Mouse (Mus musculus) cerebellum, adult 9-10 months (tissue): ENCODE data around the gene E130309D02Rik.

Experiments
- DNase-seq: peaks from one replicate; pipeline ENCODE4 v3.0.0; 2022

Gene E130309D02Rik

DNA sequence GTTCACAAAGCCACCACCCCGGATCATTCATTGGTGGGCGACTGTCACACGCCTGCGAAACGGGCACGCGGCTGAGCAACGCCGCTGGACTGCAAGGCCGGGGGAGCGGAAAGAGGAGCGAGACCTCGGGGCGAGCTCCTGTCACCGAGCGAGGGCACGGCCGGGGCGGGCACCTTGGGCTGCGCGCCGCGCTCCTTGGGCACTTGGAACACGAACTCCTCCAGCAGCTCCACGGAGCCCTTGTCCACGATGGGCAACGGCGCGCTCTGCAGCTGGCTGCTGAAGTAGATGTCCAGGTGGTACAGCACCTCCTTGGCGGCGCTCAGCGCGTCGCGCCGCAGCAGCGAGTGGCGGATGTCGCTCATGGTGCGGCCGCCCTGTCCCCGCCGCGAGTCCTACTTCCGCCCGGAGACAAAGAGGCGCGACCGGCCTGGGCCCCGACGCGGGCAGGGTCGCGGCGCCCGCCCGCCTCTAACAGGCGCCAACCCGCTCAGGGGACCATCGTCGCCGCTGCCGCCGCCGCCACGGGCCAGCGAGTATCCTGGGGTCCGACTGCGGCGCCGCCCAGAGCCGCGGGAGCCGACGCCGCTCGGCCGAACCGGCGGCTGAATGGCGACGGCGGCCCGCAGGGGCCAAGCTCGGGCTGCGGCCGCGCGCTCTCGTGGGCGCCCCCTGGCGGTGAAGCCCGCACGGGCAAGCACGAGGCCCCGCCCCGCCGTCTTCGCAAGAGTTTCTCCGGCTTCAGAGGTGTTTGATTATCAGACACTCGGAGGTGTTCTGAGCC lies at the start of gene E130309D02Rik:
Gene E130309D02Rik (minus strand): TSS at position 631 of the 784 bp plus-strand sequence.
- DNase-seq: peak; percentile 86

- DNase-seq: no peak
Measured at GRCm38 (mm10) chr5:143363678-143364615, 48.8 kb upstream of the E130309D02Rik start.

GRCm38 (mm10) chr5:143361428-143361827 lies 46.3 kb upstream of the E130309D02Rik start:
- no peak for DNase-seq

DNA sequence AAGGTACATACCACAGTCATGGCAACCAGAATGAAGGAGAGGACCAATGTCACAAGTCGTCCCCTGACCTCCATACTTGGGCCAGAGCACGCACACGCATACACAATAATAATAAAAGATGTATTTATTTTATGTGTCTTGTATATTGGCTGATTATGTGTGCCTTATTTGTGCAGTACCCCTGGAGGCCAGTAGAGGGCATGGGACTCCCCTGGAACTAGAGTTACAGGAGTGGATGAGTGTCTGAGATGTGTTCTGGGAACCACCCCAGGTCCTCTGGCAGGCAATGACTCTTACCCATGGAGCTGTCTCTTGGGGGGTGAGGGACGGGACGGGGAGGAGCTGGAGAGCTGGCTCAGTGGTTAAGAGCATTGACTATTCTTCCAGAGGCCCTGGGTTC lies 44.8 kb upstream of the E130309D02Rik start:
- DNase-seq: no peak

GRCm38 (mm10) chr5:143359263-143359662 lies 44.1 kb upstream of the E130309D02Rik start:
- no peak for DNase-seq

- DNase-seq: no peak
Measured at GRCm38 (mm10) chr5:143357564-143357963, 42.4 kb upstream of the E130309D02Rik start.

DNA sequence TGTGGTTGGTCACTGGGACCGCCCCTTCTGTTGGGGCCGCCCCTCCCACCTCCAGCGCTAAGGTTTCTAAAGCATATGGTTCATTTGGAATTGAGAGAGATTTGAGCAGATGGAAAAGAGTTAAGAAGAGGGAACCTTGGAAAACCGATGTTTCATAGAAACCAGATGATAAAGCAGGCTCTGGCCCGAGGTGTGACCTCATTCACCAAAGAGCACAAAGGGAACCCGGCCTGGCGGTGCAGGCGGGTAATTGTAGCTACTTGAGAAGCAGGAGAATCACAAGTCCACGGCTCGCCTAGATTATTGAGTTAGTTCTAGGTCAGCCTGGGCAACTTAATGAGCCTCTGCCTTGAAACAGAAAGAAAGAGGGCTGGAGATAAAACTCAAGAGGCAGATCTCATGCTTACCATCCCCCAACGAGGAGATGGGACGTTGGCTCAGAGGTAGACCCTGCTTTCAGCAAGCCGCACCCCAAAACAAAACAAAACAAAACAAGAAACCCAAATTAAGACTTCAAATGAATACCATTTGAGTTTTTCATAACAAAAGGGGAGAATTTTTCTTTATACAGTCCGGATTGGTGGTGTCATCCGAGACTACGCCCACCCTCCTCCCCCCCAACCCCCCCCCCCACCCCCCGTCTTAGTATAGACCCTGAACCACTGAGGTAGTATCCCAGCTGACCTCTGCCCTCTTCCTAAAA lies 41.7 kb upstream of the E130309D02Rik start, which contains the start of gene Grid2ip:
Gene Grid2ip (plus strand): TSS at position 653 of the 703 bp plus-strand sequence.
- DNase-seq: no peak

- DNase-seq: no peak
Measured at GRCm38 (mm10) chr5:143356017-143356416, 40.9 kb upstream of the E130309D02Rik start.

DNA sequence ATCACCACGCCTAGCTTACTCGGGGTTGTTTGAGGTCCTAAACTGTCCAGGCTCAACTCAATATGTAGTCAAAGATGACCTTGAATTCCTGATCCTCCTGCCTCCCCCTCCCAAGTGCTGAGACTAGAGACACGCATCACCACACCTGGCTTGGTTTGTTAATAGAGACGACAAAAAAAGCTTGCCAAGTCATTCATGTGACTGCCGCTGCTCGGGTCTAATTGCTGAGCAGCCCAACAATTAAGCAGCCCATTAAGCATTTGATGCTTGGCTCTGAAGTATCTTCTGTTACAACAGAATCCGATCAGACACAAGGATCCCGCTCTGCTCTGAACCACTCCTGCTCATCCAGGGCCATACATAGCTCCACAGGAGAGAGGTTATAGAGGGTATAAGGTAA lies 31.2 kb upstream of the E130309D02Rik start:
- DNase-seq: no peak

DNA sequence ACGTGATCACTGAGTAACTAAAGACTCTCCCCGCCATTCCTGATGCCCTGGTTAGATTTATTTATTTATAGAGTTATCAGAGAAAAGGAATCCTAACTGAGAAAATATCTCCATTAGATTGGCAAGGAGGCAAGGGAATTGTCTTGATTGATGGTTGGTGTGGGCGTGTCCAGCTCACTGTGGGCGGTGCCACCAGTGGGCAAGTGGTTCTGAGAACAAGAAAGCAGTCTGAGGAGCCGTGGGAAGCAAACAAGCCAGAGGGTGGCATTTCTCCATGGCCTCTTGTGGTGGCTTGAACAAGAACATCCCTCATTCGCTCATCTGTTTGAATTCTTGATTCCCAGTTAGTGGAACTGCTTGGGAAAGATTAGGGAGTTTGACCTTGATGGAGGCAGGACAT lies 24.4 kb upstream of the E130309D02Rik start:
- no peak for DNase-seq

DNA sequence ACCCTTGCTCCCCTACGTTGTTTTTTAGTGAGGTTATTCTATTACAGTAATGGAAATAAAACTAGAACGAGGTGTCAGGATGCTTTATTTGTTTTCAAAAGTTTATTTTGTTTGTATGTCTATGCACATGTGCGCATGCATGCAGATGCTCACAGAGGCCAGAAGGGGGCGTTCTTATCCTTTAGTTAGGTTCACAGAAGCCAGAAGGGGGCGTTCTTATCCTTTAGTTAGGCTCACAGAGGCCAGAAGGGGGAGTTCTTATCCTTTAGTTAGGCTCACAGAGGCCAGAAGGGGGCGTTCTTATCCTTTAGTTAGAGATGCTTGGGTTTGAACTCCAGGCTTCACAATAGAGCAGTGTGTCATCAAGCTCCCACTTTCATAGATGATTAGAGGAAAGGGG lies 21.4 kb upstream of the E130309D02Rik start:
- DNase-seq: no peak

DNA sequence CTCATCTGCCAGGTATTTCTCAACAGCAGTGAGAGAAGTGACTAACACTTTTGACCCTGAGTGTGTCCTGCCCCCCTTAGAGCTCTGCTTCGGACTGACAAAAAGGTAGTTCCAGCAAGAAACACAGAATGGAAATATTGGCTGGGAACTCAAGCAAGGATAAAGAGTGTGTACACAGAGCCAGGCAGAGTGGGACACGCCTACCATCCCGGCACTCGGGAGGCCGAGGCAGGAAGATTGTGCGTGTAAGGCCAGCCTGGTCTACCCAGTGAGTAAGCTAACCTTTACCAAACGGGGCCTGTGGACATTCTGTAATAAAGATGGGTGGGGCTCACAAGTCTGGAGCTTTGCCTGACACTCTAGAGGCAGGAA lies 19.9 kb upstream of the E130309D02Rik start:
- no peak for DNase-seq

DNA sequence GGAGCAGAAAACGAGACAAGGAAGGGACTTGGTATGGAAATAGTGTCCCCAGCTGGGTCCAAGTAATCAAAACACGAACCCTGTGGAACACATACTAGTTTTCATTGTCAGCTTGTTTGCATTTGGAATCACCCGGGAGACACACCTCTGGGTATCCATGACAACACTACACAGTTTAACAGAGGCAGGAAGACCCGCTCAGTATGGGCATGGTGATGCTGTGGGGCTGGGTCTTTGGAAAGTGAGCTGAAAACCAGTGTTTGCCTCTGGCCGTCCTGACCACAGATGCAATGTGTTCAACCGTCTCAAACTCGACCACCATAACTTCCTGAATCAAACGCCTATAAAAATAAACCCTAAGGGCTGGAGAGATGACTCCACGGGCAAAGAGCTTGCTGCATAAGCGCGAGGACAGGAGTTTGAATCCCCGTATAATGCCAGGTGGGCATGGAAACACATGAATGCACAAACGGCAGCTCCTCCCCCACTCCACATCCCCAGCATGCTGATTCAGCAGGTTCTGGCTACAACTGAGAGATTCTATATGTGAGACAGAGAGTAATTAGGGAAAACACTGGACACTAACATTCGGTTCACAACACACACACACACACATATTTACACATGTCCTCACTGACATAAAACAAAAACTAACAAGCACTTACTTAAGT lies 19.4 kb upstream of the E130309D02Rik start:
- no peak for DNase-seq

- DNase-seq: peak; percentile 82
Measured at GRCm38 (mm10) chr5:143333872-143334271, 18.7 kb upstream of the E130309D02Rik start.

- DNase-seq: peak; percentile 85
Measured at GRCm38 (mm10) chr5:143328690-143329495, 13.7 kb upstream of the E130309D02Rik start, which contains the start of gene Zdhhc4. Zdhhc4 (minus strand) TSS chr5:143329256.

DNA sequence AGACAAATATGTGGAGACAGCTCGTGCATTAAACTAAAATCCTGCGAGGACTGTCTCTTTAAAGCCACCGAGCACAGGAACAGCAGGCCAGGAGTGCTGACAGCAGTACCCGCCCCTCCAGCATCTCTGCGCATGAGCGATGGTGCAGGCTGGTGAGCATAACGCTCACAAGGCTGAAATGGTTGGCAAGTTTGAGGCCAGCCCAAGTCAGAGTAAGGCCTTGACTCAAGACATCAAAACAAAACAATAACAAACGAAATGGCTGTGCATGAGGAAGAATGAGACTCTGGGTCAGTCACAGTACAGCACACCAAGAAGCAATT lies 2.1 kb upstream of the E130309D02Rik start:
- DNase-seq: no peak

DNA sequence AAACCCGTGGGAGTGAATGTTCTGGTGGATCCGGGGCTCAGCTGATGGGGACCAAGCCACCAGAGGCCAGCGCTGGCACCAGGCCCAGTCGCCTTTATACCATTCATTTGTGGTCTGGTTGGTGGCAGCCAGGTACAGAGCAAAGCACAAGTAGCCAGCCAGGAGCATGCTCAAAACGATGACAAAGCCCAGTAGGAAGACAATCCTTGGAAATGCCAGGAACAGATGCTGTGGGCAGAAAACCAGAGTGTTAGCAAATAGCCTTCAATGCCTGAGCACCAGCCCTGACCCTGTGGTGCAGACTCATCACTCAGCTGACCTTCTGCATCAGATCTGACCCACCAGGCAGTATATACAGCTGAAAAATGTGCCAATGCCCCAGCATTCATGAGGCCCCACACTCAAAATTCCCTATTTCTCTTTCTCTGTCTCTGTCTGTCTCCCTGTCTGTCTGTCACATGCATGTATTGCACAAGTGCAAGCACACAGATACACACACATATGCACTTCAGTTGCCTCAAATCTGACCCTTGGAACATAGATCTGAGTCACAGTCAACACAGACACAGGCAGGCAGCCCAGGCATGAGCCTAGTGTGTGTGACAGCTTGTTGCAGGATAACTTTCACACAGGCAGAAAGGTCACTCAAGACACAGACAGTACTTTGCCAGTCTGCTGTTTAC lies 1.6 kb upstream of the E130309D02Rik start:
- DNase-seq: peak; percentile 54

DNA sequence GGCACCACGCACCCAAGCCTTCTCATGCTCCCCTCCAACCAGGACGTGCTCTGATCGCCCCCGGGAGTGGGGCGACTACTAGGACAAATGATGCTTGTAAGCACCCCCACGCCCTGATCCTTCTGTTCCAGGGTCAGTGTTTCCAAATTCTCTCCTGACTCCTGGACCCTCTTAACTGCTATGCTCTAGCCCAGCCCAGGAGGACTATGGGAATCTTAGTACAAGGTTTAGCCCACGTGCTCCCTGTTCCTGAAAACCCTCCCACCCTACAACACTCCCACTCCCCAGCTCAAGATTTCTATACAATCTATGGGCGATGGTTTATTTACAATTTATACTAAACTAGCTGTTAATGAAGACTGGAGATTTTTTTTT lies 341 bp upstream of the E130309D02Rik start:
- no peak for DNase-seq

DNA sequence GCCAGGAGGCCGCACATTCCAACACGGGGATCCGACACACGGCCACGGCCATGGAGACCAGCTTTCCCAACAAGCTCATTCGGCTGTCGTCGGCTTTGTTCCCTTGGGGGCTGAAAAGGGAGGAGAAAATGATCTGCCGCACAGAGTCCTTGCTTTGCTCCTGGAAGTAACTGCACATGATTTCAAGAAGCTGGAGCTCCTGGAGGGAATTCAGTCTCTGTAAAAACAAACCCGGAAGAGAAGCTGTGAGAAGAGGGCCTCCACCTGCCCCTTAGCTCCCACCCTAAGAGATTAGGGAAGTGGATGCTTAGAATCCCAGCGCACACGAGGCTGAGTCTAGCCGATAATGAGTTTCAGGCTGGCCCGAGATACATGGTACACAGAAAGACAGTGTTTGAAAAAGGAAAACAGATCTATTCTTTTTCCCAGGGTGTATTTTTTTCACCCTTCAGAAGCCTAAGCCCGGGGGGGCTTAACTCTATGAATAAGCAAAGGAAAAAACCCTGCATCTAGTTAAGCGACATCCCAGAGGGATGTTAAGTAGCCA lies 904 bp downstream of the E130309D02Rik start:
- DNase-seq: no peak

DNA sequence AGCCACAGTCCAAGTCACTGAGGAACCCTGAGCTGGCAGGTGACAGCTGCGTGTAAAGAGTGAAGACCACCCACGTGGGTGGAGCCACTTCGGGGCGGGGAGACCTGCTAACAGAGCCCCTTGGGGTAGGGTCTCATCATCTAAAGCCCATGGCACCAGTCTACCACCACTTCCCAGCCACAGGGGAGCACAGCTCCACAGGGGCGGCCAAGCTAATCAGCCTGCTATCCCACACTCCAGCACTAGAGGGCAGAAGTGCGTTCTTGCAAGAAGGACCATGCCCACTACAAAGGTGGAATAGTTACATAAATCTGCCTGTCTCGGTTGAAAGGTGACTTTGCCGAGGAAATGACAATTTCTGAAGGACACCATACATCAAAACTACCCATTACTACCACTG lies 3.3 kb downstream of the E130309D02Rik start:
- peak; percentile 88 for DNase-seq

DNA sequence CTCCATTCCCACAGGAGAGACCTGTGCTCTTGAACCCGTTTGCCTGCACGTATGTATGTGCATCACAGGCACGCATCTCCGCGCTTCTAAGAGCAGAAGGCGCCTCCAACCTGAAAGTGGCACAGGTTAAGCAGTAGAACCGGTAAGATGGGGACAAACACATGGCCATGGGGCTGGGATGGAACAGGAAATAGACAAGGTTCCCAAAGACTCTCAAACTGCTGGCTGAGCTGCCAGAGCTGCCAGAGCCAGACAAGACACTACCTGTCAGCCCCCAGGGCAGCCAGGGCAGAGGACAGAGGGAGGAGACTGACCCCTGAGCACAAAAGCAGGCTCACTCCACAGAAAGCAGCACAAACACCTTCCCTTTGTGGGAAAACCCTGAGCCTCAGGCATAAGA lies 5.2 kb downstream of the E130309D02Rik start:
- no peak for DNase-seq
